Mouse (Mus musculus): ENCODE data around the gene Usp12. TPM values are rescaled to one million over a fixed set of nuclear protein-coding genes. Genes with fewer than 3 reads are reported as not detected.

Gene Usp12
- total RNA-seq (2022) = 10 to 100 TPM; 52.3 to 61.4 (median 57.4) TPM

DNA sequence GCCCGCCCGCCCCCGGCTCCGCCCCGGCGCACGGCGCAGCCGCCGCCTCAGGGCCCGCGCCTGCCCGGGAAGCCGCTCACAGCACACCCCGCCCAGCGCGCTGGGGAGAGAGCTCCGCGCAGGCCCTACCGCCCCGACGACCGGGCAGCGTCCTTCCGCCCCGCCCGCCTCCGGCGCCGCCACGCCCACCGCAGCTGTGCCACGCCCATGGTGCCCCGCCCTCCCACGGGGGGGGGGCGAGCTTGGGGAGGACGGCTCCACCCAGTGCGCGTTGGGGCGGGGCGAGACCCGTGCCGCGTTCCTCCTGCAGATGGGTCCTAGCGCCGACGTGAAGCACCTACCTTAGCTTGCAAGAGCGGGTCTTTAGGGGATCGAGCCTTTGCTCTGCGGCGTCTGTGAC is at the start of gene Usp12:
Gene Usp12, minus strand, starts transcription at position 154 of the 400 bp plus-strand sequence.
- peak; percentile 95 to 96 for DNase-seq (ENCODE audit: low spot score in 2 of 2)

DNA sequence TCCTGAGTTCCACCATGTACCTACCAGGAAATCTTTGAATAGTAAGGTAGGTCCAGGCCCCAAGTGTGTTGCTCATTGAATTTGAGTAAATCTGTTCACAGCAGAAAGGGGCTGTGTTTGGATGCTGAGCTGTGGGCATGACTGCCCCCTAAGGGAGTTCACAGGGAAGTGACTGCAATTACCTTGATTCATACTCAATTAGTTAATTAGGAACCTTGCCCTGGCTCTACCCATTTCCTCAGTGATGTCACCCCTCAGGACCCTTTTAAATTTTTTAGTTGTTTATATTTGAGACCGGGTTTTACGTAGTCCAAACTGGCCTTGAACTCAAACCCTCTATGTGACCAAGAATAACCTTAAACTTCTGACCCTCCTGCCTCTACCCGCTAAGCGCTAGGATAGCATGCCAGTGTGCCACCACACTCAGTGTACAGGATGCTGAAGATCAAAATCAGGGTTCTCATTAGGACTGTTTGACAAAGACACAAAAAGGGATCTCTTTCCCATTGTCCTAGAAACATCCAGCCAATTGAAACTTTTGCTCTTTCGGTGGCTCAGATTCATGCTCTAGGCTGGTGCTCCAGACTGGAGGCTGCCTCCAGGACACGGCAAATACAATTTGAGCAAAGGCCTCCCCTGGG is 49.6 kb upstream of the Usp12 start:
- DNase-seq (ENCODE audit: low spot score in 2 of 2) = no peak

DNA sequence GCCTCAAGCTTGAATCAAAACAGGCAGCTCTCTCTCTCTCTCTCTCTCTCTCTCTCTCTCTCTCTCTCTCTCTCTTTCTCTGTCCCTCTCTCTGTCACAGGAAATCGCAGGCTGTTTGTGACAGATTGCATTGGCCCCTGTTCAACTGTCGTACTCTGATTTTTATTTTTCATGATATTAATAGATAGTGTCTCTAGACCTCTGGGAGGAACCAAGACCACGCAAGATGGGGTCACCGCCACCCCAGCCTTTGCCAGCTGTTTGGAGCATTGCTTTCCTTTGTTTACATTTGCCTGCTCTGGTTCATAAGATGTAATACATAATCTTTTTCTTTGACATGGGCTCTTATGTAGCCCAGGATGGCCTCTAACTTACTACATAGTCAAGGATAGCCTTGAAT is 47.2 kb upstream of the Usp12 start:
- DNase-seq (ENCODE audit: low spot score in 2 of 2) = no peak

DNA sequence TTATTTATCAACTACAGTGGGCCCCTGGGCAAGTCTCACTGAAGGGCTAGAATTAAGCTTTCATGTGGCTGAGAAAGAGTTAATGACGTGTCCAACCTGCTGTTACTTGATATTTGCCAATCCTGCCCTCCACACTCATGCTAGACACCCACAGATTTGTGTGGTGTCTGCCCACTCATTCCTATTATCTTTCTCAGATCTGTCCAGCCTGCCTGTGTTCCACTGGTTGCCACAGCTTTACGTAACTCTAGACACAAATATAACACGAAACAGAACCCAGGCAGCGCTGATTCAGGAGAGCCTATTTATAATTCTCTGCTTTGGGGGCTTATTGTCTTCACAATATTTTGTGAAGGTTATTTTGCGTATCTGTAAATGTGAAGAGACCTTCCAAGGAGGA is 46.5 kb upstream of the Usp12 start:
- peak; percentile 42 to 64 for DNase-seq (ENCODE audit: low spot score in 2 of 2)

DNA sequence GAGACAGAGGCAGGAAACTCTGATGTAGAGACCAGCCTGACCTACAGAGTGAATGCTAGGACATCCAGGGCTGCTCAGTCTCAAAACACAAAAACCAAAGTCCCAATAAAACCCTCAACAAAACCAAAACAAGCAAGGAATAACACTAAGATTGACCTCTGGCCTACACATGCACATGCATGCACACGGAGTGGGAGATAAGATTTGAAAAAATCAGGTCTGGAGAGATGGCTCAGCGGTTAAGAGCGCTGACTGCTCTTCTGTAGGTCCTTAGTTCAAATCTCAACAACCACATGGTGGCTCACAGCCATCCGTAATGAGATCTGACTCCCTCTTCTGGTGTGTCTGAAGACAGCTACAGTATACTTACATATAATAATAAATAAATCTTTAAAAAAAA is 45.6 kb upstream of the Usp12 start:
- no peak for DNase-seq (ENCODE audit: low spot score in 2 of 2)

DNA sequence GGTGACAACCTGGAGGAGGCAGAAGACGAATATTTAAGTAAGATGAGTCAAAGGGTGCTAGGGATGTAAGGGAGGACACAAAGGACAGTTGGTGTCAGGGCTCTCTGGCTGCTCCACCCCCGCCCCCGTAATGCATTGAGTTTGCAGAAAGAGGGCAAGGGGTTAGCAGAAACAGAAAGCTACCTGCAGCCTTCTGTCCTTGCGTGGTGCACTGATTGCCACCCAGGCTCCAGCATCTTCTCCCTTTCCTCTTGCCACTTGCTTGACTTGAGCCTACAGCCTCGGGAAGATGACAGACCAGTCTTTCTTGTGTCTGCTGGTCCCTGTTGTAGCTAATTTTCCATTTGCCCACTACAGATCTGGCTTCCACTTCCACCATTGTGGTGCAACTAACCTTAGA is 45.0 kb upstream of the Usp12 start:
- DNase-seq (ENCODE audit: low spot score in 2 of 2) = no peak

DNA sequence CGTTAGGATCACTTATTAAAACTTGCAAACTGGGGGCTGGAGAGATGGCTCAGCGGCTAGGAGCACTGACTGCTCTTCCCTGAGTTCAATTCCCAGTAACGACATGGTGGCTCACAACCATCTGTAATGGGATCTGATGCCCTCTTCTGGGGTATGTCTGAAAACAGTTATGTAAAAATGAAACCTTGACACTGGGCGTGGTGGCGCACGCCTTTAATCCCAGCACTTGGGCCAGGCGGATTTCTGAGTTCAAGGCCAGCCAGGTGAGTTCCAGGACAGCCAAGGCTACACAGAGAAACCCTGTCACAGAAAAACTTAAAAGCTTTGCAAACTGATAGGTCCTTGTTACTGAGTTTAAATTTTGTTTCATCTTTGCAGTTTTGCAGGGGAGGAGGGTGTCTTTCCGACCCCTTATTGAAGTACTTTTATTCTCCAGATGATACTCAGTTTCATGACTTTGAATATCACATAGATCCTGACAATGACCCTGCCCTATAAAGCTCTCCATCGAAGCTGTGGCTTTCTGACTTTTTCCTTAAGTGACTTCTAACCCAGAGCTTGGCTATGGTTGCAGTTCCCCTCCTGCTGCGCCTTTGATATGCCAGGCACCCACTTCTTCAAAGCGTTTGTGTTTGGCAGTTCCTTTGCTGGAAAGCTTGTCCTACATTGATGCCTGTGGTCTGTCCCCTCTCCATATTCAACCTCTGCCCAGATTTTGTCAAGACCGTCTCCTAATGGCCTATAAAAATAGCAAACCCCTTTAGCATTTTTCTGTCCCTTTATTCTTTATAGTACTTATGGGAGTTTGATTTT is 44.2 kb upstream of the Usp12 start:
- no peak for DNase-seq (ENCODE audit: low spot score in 2 of 2)

DNA sequence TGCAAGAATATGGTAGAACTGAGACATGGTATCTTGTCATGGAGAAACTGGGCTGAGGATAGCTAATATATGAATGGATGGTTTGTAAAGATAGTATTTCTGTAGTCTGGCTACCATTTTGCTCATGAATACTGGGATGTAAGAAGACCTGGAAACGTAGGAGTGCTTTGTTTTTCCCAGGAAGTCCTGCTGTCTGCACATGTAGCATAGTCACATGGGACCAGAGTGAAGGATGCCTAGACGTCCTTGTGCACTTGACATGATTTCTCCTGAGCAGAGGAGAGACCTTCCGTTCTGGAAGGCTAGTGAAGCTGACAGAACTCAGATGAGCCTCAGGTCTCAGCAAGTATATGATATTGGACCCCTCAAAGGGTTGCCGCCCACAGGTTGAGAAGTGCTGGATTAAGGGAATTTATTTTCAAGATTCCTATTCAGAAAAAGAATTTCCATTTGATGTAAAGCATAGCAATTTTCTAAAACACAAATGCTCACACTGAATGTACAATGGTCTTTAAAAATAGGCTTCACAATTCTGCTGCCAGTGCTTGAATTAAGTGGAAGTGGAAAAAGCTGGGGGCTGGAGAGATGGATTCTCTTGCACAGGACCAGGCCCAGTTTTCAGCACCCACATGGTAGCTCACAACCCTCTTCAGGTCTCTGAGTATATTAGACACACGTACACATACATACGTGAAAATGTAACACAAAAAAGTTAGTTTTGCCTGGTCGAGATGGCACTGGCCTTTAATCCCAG is 43.3 kb upstream of the Usp12 start:
- no peak for DNase-seq (ENCODE audit: low spot score in 2 of 2)

DNA sequence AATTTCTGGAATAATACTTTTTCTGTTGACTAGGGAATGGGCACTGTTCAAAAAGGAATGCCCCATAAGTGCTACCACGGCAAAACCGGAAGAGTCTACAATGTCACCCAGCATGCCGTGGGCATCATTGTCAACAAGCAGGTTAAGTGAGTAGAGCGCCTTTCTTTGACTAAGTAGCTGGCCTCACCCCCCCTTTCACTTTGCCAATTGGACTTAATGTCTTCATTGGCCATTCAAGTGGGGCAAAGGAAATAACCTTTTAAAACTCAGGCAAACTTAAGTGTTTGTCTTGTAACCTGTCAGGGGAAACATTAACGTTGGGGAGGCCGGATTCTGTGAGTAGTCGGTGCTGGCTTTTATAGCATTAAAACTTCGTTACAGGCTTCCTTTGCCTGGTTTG is 40.2 kb upstream of the Usp12 start:
- DNase-seq (ENCODE audit: low spot score in 2 of 2) = no peak

DNA sequence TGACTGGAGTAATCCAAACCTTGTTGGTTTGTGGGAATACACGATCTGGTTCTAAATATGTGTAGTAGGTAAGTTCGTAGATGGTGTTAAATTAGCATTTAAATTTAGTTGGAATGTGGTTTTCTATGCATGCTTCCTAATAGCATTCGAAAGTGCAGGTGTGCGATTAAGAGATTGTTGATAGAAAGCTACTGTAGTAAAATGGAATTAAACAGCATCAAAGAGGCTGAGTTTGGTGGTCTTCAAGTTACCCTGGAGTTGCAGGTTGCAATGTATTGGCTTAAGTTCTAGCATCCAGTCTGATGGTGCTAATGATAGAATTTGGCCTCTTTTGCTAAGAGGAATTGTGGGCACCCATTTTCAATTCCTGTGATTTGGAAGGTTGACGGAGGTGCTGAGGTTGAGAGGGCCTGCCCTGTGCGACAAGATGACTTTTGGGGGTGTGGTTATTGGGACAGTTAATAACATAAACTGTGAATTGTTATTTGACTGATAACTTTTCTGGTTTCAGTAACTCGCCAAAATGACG is 38.9 kb upstream of the Usp12 start:
- DNase-seq (ENCODE audit: low spot score in 2 of 2) = no peak

DNA sequence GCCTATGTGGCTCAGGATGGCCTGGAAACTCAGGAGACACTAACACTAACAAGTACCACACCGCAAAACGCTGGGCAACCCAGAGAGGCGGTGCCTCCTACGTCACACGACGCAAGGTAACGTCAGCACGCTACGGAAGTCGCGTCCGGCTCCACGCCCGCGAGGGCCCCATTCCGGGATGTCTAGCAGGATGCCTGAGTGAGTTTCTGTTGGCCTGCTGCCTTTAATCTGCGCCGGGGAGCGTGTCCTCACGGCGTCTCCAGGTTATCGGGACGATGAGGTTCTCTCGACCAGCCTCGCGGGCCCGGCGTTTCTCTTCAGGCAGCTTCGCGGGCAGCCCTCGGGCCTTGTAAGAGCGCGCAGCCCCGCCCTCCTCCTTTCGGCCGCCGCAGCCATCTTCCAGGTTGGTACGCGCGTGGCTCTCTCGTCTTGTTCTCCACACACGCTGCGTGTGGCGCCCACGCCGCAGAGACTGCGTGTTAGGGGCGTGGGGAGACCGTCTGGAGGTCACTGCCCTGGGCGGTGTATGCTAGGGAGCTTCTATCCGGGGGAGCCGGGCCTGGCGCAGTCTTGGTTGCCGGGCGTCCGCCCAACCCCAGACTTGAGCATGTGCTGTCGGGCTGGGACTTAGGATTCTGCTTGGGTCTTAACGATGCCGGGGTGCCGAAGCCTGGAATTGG is 38.1 kb upstream of the Usp12 start, which contains the start of gene Rpl21:
Gene Rpl21, plus strand, starts transcription at position 122 of the 680 bp plus-strand sequence.
- DNase-seq (ENCODE audit: low spot score in 2 of 2) = peak; percentile 90 to 95

DNA sequence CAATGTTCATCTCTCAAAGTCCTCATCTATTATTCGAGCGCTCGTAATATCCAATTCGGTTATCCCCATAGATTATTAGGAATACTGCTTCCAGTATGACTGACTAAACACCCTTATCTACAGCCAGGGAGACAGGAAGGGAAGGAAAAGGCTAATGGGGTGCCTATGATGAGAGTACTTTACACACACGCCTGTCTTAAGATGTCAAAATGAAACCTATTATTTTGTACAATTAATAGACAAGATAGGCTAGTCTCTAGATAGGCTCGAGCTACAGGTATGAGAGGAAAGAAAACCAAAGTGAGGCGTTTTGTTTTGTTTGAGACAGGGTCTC is 37.6 kb upstream of the Usp12 start:
- DNase-seq (ENCODE audit: low spot score in 2 of 2) = no peak

DNA sequence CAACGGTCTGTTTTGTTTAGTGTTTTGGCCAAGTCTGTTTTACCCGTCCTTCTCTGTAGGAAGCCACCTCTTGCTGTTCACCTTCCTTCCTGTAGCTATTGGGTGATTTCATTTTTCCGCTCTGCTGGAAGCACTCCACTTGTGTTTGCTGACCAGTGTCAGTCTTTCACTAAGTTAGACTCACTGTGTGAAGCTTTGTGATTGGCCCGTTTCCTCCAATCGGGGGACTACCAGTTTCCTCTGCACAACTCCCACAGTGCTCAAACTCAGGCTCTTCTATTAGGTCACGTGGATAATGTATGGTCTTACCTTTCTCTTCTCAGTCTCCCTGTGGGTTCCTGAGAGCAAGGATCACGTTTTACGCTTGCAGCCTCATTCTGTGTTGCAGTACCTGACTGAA is 34.7 kb upstream of the Usp12 start:
- no peak for DNase-seq (ENCODE audit: low spot score in 2 of 2)

DNA sequence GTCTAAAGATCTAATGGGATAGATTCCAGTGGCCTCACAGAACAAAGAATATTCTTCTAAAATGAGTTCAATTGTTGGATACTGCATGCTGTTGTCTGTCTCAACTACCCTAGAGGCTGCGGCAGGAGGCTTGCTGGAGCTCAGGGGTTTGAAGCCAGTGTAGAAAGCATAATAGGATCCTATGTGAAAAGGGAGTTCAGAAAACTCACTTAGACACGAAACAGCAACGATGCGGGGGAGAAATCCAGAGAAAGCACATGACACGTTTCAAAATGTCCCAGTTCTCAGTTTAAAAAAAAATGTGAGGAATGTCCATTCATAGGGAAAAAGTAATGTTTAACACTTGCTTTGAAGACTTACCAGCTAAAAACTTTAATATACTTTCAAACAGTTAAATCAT is 28.2 kb upstream of the Usp12 start:
- no peak for DNase-seq (ENCODE audit: low spot score in 2 of 2)

DNA sequence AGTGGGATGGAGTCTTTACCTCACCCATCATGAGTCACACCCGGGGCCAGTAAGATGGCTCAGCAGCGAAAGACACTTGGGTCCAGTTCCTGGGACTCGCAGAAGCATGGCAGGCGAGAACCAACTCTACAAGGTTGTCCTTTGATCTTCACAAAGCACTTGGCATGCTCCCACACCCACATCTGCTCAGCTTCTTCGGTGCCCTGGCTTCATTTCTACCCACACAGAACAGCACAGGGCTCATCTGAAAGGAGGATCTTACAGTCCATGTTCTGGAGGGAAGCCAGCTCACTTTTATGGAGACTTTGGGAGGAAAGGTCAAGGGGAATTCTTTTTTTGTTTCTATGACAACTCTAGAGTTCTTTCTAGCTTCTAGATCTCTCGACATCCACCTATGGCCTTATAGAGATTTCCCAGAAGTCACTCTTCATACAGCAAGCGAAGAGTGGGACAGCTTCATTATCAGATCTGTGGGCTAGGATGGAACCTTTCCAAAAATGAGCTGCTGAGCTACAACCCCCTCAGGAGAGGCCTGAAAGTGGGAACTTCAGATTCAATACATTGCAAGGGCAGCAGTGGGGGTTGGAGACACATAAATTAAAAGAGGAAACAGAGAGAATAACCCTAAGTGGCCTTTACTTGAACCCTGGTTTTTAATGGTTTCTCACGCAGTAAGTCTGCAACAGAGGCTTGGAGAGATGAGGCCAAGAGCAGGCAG is 24.3 kb upstream of the Usp12 start:
- no peak for DNase-seq (ENCODE audit: low spot score in 2 of 2)

DNA sequence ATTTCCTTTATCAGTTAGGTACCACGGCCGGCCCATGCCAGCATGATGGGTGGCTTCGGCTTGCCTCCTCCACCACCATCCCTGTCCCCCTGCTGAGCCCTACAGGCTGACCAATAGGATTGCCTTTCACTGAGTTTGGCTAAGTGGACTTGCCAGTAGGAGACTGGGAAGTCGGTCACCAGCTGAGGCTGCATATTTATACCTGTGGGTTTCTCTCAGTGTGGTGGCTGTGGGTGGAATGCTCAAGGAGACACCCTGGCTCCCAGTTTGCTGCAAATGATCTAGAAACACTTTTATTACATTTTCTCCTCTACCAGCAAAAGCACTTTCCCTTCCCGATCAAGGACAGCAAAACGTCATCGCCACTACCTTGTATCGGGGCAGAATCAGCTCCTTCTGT is 22.8 kb upstream of the Usp12 start:
- no peak for DNase-seq (ENCODE audit: low spot score in 2 of 2)

DNA sequence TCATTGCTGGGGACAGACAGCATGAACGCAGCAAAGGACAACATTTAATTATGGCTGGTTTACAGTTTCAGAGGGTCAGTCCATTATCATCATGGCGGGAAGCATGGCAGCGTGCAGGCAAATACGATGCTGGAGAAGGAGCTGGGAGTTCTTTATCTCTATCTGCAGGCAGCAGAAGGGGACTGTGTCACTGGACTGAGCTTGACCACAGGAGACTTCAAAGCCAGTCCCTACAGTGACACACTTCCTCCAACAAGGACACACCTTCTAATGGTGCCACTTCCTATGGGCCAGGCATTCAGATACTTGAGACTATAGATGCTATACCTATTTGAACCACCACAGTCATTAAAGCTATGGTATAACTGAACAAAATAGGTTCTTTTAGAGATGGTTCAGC is 20.6 kb upstream of the Usp12 start:
- DNase-seq (ENCODE audit: low spot score in 2 of 2) = no peak

DNA sequence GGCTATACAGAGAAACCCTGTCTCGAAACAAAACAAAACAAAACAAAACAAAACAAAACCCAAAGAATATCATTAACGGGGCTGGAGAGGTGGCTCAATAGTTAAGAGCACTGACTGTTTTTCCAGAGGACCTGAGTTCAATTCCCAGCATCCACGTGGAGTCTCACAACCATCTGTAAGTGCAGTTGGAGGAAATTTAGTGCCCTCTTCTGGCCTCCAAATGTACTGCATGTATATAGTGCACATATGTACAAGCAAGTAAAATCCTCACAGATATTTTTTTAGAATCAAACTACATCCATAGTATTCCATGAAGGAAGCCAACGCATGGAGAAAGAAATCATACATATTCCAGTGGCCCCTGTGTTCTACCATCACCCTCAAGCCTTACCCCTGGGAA is 18.6 kb upstream of the Usp12 start:
- no peak for DNase-seq (ENCODE audit: low spot score in 2 of 2)

DNA sequence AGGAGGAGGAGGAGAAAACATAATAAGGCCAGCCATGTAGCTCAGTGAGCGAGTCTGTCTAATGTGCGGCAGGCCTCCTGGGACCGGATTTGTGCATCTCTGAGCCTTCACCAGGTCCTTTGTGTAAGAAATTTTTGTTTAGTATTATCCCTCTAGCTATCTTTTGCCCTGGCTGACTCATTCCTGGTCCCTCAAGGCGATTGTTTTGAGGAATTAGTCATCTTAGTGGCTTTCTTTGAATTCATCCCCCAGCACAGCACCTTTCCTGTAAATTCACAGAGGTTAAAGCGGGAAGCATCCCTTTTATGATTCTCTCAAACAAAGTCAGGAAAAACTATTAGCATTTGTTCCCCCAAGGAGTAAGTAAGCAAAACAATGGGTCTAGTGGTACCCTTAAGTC is 18.1 kb upstream of the Usp12 start:
- no peak for DNase-seq (ENCODE audit: low spot score in 2 of 2)

DNA sequence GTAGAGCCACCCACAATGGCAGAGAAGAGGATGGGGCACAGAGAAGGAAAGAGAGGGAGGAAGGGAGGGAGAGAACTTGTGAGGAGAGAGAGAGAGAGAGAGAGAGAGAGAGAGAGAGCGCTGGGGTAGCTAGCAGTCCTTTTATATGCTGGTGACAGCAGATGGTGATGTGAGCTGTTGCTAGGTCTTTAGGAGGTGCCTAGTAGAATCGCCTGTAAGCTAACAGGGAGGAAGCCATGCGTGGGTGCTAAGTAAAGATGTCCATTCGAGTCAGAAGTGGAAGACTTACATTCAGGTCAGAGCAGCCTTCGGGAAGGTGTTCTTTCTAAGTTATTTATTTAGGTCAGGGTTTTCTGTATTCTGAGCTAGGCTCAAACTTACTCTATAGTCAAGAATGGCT is 15.1 kb upstream of the Usp12 start:
- DNase-seq (ENCODE audit: low spot score in 2 of 2) = no peak

DNA sequence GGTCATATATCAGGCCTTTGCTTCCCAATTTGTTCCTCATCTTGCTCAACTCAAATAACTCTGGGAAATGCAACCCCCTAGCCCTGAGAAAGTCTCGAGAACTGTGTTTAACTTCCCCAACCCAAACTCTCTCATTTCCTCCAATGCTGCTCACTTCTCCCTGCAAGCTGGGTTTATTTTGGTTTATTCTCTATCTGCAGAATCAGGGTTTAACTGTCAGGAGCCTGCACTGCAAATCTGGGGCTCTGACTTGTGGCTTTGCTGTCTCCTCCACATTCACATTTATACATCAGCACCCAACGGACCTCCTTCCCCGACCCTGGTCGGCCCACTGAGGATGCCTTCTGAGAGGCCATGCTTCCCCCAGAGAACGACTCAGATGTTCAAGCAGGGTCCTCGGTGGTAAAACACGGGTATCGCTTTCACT is 11.2 kb upstream of the Usp12 start:
- DNase-seq (ENCODE audit: low spot score in 2 of 2) = no peak

Measured in layer of hippocampus, adult 8-10 months (tissue).